Mouse (Mus musculus) thymus, adult 2 months (tissue): ENCODE measurements around the gene Slx1b.

ENCODE experiments used
- CTCF ChIP-seq: fragments of 200-500 bp; IDR thresholded peaks from 2 replicates; pipeline ENCODE4 v1.5.1; 2012; ENCODE audit warnings: mild to moderate bottlenecking, control low read depth, low read length, moderate library complexity, borderline replicate concordance; ENCODE audit not compliant: control insufficient read depth, poor library complexity, insufficient read depth; ENCODE audit errors: extremely low read depth
- POLR2A ChIP-seq: fragments of 200-500 bp; IDR thresholded peaks from 2 replicates; pipeline ENCODE4 v1.6.1; 2012; ENCODE audit warnings: mild to moderate bottlenecking, low read length, control low read depth, moderate library complexity; ENCODE audit not compliant: control insufficient read depth, poor library complexity, insufficient read depth; ENCODE audit errors: extremely low read depth

- TF ChIP-seq POLR2A = no peak
- no peak for TF ChIP-seq CTCF
Measured at GRCm38 (mm10) chr7:126644345-126644744, 51.2 kb downstream of the Slx1b start.
